Comparison of ENCODE assay signal across 20 mouse cellular contexts in the genomic region with DNA sequence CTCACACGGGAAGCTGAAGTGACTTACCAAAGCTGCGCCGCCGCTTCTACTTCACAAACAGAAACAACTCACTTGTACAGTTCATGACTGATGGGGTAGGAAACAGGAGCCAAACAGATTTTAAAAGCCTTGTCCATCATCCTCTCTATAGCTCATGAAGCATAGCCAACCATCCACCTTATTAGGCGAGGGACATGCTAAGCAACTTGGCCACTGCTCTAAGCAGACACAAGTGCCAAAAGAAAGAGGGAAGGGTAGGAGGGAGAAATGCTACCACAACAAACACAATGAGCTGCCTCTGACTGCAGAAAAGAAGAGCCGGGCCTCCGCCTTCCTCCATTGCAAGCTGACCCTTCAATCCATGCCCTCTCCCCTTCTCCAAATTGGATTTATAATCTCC.
"Had no signal": no experiment of that assay in that cellular context is flagged by ENCODE, and none has a peak within 500 bp of the region (broad histone marks: within the 10 kb centered on the region; RNA-seq: fewer than 3 reads in every experiment).

No protein-coding gene starts in this region.

- DNase-seq: kidney, postnatal 25 days; layer of hippocampus, adult 9-11 months; liver, embryonic 13.5 days; lung, embryonic 14.5 days; lung, postnatal 36 days; right cerebral cortex, adult 18-20 months; right cerebral cortex, postnatal 14 days; right cerebral cortex, postnatal 4 days; thymus, adult 2 months; thymus, postnatal 14 days; thymus, postnatal 4 days had no signal

- H3K4me2 ChIP-seq: liver, embryonic 13.5 days; lung, embryonic 14.5 days; midbrain, embryonic 13.5 days; neural tube, embryonic 12.5 days; neural tube, embryonic 15.5 days had no signal

- H3K27me3 ChIP-seq: liver, embryonic 13.5 days; megakaryocyte, embryonic 14.5 days; midbrain, embryonic 13.5 days; neural tube, embryonic 12.5 days; neural tube, embryonic 15.5 days had no signal

- H3K4me3 ChIP-seq: layer of hippocampus, adult 2 months; liver, embryonic 13.5 days; megakaryocyte, embryonic 14.5 days; midbrain, embryonic 10.5 days; midbrain, embryonic 13.5 days; neural tube, embryonic 12.5 days; neural tube, embryonic 15.5 days had no signal

- H3K9ac ChIP-seq: liver, embryonic 13.5 days; lung, embryonic 14.5 days; midbrain, embryonic 13.5 days; neural tube, embryonic 12.5 days; neural tube, embryonic 15.5 days had no signal

- H3K27ac ChIP-seq: kidney, postnatal 0 days; layer of hippocampus, adult 2 months; liver, embryonic 13.5 days; midbrain, embryonic 10.5 days; midbrain, embryonic 13.5 days; neural tube, embryonic 12.5 days; neural tube, embryonic 15.5 days; stomach, postnatal 0 days had no signal

- ATAC-seq: lung, postnatal 0 days; midbrain, embryonic 13.5 days had no signal

- H3K4me1 ChIP-seq: liver, embryonic 13.5 days; midbrain, embryonic 10.5 days; midbrain, embryonic 13.5 days; neural tube, embryonic 12.5 days; neural tube, embryonic 15.5 days had no signal

- H3K36me3 ChIP-seq: liver, embryonic 13.5 days; midbrain, embryonic 10.5 days; midbrain, embryonic 13.5 days; neural tube, embryonic 12.5 days; neural tube, embryonic 15.5 days had no signal

- H3K9me3 ChIP-seq: liver, embryonic 13.5 days; megakaryocyte, embryonic 14.5 days; midbrain, embryonic 10.5 days; midbrain, embryonic 13.5 days; neural tube, embryonic 12.5 days; neural tube, embryonic 15.5 days had no signal
